Mouse (Mus musculus): Measurements from ENCODE around the gene Btnl2.

DNA sequence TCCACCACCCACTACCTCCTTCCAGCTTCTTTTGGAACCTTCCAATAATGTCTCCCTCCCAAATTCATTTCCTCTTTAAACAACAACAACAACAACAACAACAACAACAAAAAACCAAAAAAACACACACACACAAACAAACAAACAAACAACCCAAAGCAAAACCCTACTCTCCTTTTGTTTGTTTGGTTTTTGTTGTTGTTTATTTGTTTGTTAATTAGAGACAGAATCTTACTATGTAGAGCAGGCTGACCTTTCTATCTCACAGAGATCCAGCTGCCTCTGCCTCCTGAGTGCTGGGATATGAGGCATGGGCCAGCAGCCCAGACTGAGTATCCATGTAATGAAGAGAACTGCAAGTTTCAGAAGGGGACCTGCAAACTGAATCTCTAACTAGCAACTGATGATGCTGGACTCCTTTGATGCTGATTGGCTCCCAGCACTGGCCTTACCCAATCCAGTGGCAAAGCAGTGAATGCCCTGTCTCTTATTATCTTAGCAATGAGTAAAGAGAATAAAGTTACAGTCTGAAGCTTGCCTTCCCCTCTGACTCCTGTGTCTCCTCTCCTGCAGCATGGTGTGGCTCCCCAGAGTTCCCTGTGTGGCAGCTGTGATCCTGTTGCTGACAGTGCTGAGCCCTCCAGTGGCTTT, 49.1 kb upstream of the Btnl2 start, which contains the start of gene H2-Eb1:
- no peak for TF ChIP-seq ZC3H11A (IDR thresholded peaks at IDR 0.05; ENCODE audit: borderline replicate concordance, low read depth, low read length)
- no peak for TF ChIP-seq HCFC1 (IDR thresholded peaks at IDR 0.05; ENCODE audit: borderline replicate concordance, insufficient read depth, low read length)
